Mouse (Mus musculus): ENCODE results near the gene Trpm8. TPM values are rescaled to one million over a fixed set of nuclear protein-coding genes. Genes with fewer than 3 reads are reported as not detected.
A peak's percentile ranks its signal among the peaks of the same experiment; 100 is the strongest.

Trpm8 gene
- polyA plus RNA-seq, 1 experiment from 2014 or later: not detected

DNA sequence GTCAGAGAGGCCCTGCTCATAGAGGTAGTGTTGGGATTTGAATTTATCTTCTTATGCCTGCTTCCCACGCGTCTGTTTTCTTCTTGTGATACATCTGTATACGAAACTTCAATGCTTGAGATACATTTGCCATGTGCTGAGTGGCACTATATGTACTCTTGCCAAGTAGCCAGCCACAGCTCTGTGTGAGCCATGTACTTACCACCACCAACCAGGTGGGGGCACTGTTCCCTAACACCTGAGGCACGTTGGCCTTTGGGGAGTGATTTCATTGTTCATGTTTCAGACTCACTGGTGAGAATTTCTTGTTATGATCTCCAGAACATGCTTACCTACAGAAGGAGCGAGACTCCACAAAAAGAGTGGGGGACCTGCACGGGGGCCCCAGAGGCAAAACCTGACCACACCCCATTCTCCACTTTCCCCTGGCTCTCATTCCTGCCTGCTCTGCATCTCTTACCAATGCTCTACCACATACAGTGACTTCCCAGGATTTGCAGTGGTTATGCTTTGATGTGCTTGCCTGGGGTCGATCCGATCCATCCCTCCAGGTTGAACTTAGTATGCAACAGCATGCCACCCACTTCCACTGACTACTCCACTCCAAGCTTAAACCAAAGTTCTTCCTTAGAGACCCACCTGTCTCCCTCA lies 147.3 kb downstream of the Trpm8 start:
- peak; percentile 52; the same call in 1 of the 2 replicates for ATAC-seq (replicated peaks; ENCODE audit: low FRiP score, low read depth)
- Histone ChIP-seq H3K4me2 (ENCODE audit: low read length) (no peak overlapping the region), H3K9ac (ENCODE audit: low read depth, low read length) (no peak overlapping the region), H3K27ac (no peak overlapping the region), H3K4me3 (replicated peaks; ENCODE audit: low read depth, low read length) (no peak overlapping the region), H3K9me3 (replicated peaks; ENCODE audit: low read length) (no peaks in the 10 kb centered on the region), H3K36me3 (ENCODE audit: insufficient read depth, low read length) (no peaks in the 10 kb centered on the region), H3K4me1 (replicated peaks; ENCODE audit: insufficient read depth, low read length) (no peaks in the 10 kb centered on the region), H3K27me3 (ENCODE audit: insufficient read depth, low read length) (no peaks in the 10 kb centered on the region; the same call in 1 of the 2 replicates)
- DNase-seq (ENCODE audit: low spot score): peak; percentile 77
- 25% methylated on average over 8 of the region's 8 CpGs for WGBS
- peak; percentile 97 for TF ChIP-seq CTCF (IDR thresholded peaks at IDR 0.05; ENCODE audit: low read depth)

DNA sequence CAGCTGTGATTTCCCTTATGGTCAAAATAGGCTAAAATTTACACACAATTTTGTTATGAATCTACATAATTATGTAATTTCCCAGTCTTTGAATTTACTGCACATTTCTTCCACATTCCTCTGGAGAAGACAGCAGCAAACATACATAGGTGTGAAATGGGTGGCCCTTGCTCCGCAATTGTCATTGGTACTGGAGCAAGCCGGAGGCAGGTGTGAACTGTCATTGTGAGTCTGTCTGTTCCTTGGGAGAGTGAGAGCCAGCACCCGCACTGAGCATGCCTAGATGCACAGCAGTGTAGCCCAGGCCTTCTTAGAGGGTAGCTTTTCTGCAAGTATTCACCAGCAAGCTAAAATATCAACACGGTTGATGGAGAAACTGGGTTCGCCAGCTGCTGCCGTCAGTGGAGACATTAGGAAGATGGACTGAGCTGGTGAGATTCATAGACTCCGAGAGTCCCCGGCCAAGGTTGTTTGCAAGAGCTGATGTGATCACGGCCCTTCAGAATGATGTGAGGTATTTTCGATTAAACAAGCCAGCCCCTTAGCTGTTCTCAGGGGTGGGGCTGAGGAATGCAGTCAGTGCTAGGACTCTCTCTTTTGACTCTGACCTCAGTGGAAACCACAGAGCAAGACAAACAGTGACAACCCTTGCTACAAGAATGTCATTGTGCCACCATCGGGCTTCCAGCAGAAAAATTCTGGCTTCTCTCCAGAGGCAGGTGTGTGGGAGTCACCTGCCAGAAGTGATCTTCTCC lies 150.7 kb downstream of the Trpm8 start:
- ATAC-seq (replicated peaks; ENCODE audit: low FRiP score, low read depth): no peak
- Histone ChIP-seq H3K4me3 (replicated peaks; ENCODE audit: low read depth, low read length) (no peak overlapping the region), H3K9me3 (replicated peaks; ENCODE audit: low read length) (no peaks in the 10 kb centered on the region), H3K27me3 (ENCODE audit: insufficient read depth, low read length) (no peaks in the 10 kb centered on the region; the same call in 1 of the 2 replicates), H3K4me2 (ENCODE audit: low read length) (no peak overlapping the region), H3K36me3 (ENCODE audit: insufficient read depth, low read length) (no peaks in the 10 kb centered on the region), H3K4me1 (replicated peaks; ENCODE audit: insufficient read depth, low read length) (no peaks in the 10 kb centered on the region), H3K9ac (ENCODE audit: low read depth, low read length) (no peak overlapping the region), H3K27ac (no peak overlapping the region)
- WGBS: 62% methylated on average over 11 of the region's 11 CpGs
- DNase-seq (ENCODE audit: low spot score): no peak
- TF ChIP-seq CTCF (IDR thresholded peaks at IDR 0.05; ENCODE audit: low read depth): no peak

DNA sequence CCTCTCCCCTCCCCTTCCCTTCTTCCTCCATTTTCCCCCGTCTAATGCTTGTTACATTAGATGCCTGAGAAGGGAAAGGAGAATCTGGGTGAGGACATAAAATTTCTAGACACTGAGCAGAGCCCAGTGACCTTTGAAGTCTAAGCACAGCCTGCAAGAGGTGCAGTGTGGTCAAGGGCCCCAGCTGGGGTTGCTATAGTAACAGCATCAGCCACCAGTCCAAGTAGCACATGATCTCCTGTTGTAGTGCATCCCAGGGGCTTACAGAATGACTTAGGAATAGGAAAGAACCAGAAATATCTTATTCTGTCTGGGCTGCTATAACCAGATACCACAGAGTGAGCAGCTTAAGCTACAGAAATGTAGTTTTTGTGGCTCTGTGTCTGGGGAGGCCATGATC lies 152.0 kb downstream of the Trpm8 start:
- Histone ChIP-seq H3K27me3 (ENCODE audit: insufficient read depth, low read length) (no peaks in the 10 kb centered on the region), H3K4me2 (ENCODE audit: low read length) (no peak overlapping the region), H3K27ac (no peak overlapping the region), H3K36me3 (ENCODE audit: insufficient read depth, low read length) (no peaks in the 10 kb centered on the region), H3K9me3 (replicated peaks; ENCODE audit: low read length) (no peaks in the 10 kb centered on the region), H3K4me3 (replicated peaks; ENCODE audit: low read depth, low read length) (no peak overlapping the region), H3K4me1 (replicated peaks; ENCODE audit: insufficient read depth, low read length) (no peaks in the 10 kb centered on the region), H3K9ac (ENCODE audit: low read depth, low read length) (no peak overlapping the region)
- no peak for DNase-seq (ENCODE audit: low spot score)
- ATAC-seq (replicated peaks; ENCODE audit: low FRiP score, low read depth): no peak
- TF ChIP-seq CTCF (IDR thresholded peaks at IDR 0.05; ENCODE audit: low read depth): no peak
- 19% methylated on average over 1 of the region's 1 CpGs for WGBS

DNA sequence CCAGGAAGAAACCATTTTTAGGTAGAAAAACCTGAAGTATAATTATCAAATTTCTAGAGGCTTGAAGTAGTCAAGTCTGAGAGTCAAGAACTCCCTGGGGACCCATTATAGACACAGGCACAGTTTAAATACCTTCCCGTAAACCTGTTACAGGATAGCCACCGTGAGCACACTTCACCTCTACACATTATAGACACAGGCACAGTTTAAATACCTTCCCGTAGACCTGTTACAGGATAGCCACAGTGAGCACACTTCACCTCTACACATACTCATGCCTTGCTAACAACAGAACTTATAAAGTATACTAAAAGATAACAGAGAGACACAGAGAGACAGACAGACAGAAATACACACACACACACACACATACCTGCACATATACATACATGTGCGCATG lies 153.8 kb downstream of the Trpm8 start:
- WGBS: 83% methylated on average over 4 of the region's 4 CpGs
- no peaks in the 10 kb centered on the region for H3K27me3 ChIP-seq (ENCODE audit: insufficient read depth, low read length)
- no peak for DNase-seq (ENCODE audit: low spot score)
- no peak for TF ChIP-seq CTCF (IDR thresholded peaks at IDR 0.05; ENCODE audit: low read depth)
- H3K9me3 ChIP-seq (replicated peaks; ENCODE audit: low read length): no peaks in the 10 kb centered on the region
- no peak for ATAC-seq (replicated peaks; ENCODE audit: low FRiP score, low read depth)
- no peaks in the 10 kb centered on the region for H3K4me1 ChIP-seq (replicated peaks; ENCODE audit: insufficient read depth, low read length)
- H3K4me3 ChIP-seq (replicated peaks; ENCODE audit: low read depth, low read length): no peak overlapping the region
- no peak overlapping the region for H3K4me2 ChIP-seq (ENCODE audit: low read length)
- H3K36me3 ChIP-seq (ENCODE audit: insufficient read depth, low read length): no peaks in the 10 kb centered on the region
- H3K27ac ChIP-seq: no peak overlapping the region
- no peak overlapping the region for H3K9ac ChIP-seq (ENCODE audit: low read depth, low read length)

DNA sequence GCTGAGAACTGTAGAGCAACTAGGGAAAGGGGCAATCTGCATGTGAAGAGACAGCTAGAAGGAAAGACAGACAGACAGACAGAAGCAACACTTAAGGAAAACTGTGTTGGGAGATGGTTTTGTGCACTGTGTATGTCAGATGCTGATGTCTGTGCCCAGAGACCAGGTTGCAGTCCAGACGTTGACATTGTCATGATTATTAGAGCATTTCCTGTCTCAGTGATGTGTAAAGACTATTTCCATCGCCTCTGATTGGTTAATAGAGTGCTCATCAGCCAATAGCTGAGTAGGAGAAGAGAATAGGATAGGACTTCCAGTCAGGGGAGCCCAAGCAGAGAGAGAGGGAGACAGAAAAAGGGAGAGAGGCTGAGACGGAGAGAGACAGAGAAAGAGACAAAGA lies 155.1 kb downstream of the Trpm8 start:
- H3K9me3 ChIP-seq (replicated peaks; ENCODE audit: low read length): no peaks in the 10 kb centered on the region
- no peaks in the 10 kb centered on the region for H3K36me3 ChIP-seq (ENCODE audit: insufficient read depth, low read length)
- H3K27ac ChIP-seq: no peak overlapping the region
- no peak for ATAC-seq (replicated peaks; ENCODE audit: low FRiP score, low read depth)
- H3K9ac ChIP-seq (ENCODE audit: low read depth, low read length): no peak overlapping the region
- no peak for TF ChIP-seq CTCF (IDR thresholded peaks at IDR 0.05; ENCODE audit: low read depth)
- no peaks in the 10 kb centered on the region for H3K27me3 ChIP-seq (ENCODE audit: insufficient read depth, low read length)
- H3K4me2 ChIP-seq (ENCODE audit: low read length): no peak overlapping the region
- no peak overlapping the region for H3K4me3 ChIP-seq (replicated peaks; ENCODE audit: low read depth, low read length)
- no peaks in the 10 kb centered on the region for H3K4me1 ChIP-seq (replicated peaks; ENCODE audit: insufficient read depth, low read length)
- DNase-seq (ENCODE audit: low spot score): no peak
- WGBS: 43% methylated on average over 3 of the region's 3 CpGs

DNA sequence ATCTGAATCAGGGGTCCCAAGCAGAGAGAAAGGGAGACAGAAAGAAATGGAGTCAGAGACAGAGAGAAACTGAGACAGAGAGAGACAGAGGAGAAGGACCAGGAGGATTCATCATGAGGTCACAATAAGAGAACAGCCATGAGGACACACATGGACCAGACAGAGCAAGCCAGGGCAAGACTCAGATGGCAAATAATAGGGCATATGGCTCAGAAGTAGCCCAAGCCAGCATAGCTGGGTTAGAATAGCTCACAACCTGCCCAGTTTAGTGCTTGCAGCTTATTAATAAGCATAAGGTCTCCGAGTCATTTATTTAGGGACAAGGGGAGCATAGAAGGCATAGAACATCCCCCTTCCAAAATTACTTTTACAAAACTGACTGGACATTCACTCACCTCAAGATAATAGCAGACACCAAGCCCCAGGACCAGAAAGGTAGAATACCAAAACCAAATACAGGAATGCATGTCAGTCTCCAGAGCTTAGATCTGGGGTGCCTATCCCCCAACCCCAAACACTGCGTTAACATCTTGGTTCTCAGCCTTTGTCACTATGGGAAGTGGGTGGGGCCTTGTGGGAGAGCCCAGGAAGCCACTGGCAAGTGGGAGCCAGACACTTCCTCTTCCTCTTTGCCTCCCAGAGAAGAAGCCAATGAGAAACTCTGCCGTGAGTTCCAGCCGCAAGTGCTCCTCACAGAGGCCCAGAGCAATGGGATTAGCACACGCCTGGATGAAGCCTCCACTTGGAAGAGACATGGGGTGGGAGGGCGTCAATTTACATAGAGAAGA lies 155.8 kb downstream of the Trpm8 start:
- Histone ChIP-seq H3K36me3 (ENCODE audit: insufficient read depth, low read length) (no peaks in the 10 kb centered on the region), H3K27ac (no peak overlapping the region), H3K27me3 (ENCODE audit: insufficient read depth, low read length) (no peaks in the 10 kb centered on the region), H3K9ac (ENCODE audit: low read depth, low read length) (no peak overlapping the region), H3K4me1 (replicated peaks; ENCODE audit: insufficient read depth, low read length) (no peaks in the 10 kb centered on the region), H3K4me3 (replicated peaks; ENCODE audit: low read depth, low read length) (no peak overlapping the region), H3K9me3 (replicated peaks; ENCODE audit: low read length) (no peaks in the 10 kb centered on the region), H3K4me2 (ENCODE audit: low read length) (no peak overlapping the region)
- DNase-seq (ENCODE audit: low spot score) (no peak), ATAC-seq (replicated peaks; ENCODE audit: low FRiP score, low read depth) (no peak)
- TF ChIP-seq CTCF (IDR thresholded peaks at IDR 0.05; ENCODE audit: low read depth): no peak
- 76% methylated on average over 6 of the region's 6 CpGs for WGBS

Measured in kidney, postnatal 0 days (tissue).